ENCODE assay signal across 17 mouse cellular contexts in genomic region chr12:107964396-107965085, GRCm38 (mm10). TPM values are rescaled to one million over a fixed set of nuclear protein-coding genes. Genes with fewer than 3 reads are reported as not detected.
DNase-seq lines count a peak whose midpoint lies in the region; ATAC-seq lines count a peak whose summit lies in the region.
"Had no signal": no experiment of that assay in that cellular context is flagged by ENCODE, and none has a peak within 500 bp of the region (broad histone marks: within the 10 kb centered on the region; RNA-seq: fewer than 3 reads in every experiment).

No protein-coding gene starts in this region.

- no peaks in the 10 kb centered on the region for H3K9me3 ChIP-seq in midbrain, embryonic 10.5 days (replicated peaks)
- no peaks in the 10 kb centered on the region for H3K9me3 ChIP-seq in midbrain, embryonic 11.5 days (ENCODE audit: control insufficient read depth, low read length)
- H3K9me3 ChIP-seq in embryonic facial prominence, embryonic 14.5 days (ENCODE audit: control insufficient read depth, low read length) = no peaks in the 10 kb centered on the region
- H3K9me3 ChIP-seq in limb, embryonic 10.5 days (replicated peaks) = no peaks in the 10 kb centered on the region
- H3K9me3 ChIP-seq in midbrain, embryonic 13.5 days = no peaks in the 10 kb centered on the region
- H3K9me3 ChIP-seq: heart, embryonic 15.5 days; liver, embryonic 12.5 days; midbrain, embryonic 12.5 days; neural tube, embryonic 13.5 days had no signal

- no peak for ATAC-seq in midbrain, embryonic 11.5 days (ENCODE audit: low FRiP score)
- ATAC-seq in embryonic facial prominence, embryonic 14.5 days (ENCODE audit: low read depth) = no peak
- ATAC-seq in midbrain, embryonic 13.5 days = no peak
- ATAC-seq: liver, embryonic 12.5 days; lung, postnatal 0 days had no signal

- H3K27ac ChIP-seq in midbrain, embryonic 10.5 days (replicated peaks) = peak overlapping the region; percentile 33; the same call in 1 of the 2 replicates
- no peak overlapping the region for H3K27ac ChIP-seq in midbrain, embryonic 11.5 days (ENCODE audit: low read depth, low read length)
- H3K27ac ChIP-seq in embryonic facial prominence, embryonic 14.5 days (replicated peaks; ENCODE audit: low read depth, low read length) = peak overlapping the region; percentile 49; the same call in 1 of the 2 replicates
- peak overlapping the region; percentile 79 for H3K27ac ChIP-seq in limb, embryonic 10.5 days
- no peak overlapping the region for H3K27ac ChIP-seq in midbrain, embryonic 13.5 days
- H3K27ac ChIP-seq: kidney, postnatal 0 days; liver, embryonic 12.5 days had no signal

- DNase-seq in midbrain, embryonic 10.5 days (ENCODE audit: low spot score) = no peak
- DNase-seq in midbrain, embryonic 11.5 days (ENCODE audit: low spot score, missing footprints) = no peak
- DNase-seq in embryonic facial prominence, embryonic 14.5 days (ENCODE audit: low spot score) = no peak
- no peak for DNase-seq in limb, embryonic 10.5 days (ENCODE audit: low spot score)
- peak; percentile 67 to 85 for DNase-seq in thymus, postnatal 36 days
- no peak for DNase-seq in gastrocnemius, adult 8-10 months (ENCODE audit: low spot score in 2 of 2)
- DNase-seq in heart, postnatal 36 days = no peak
- DNase-seq: cerebellum, postnatal 36 days; gastrocnemius, postnatal 25 days; layer of hippocampus, postnatal 36 days had no signal

- no peak overlapping the region for H3K4me2 ChIP-seq in midbrain, embryonic 11.5 days
- no peak overlapping the region for H3K4me2 ChIP-seq in embryonic facial prominence, embryonic 14.5 days (ENCODE audit: low read depth, low read length)
- no peak overlapping the region for H3K4me2 ChIP-seq in midbrain, embryonic 13.5 days (replicated peaks)
- H3K4me2 ChIP-seq: heart, embryonic 15.5 days; liver, embryonic 12.5 days; midbrain, embryonic 12.5 days; neural tube, embryonic 13.5 days had no signal

- no peak overlapping the region for H3K9ac ChIP-seq in midbrain, embryonic 11.5 days (ENCODE audit: low read length)
- no peak overlapping the region for H3K9ac ChIP-seq in embryonic facial prominence, embryonic 14.5 days (ENCODE audit: low read depth, low read length)
- H3K9ac ChIP-seq in midbrain, embryonic 13.5 days (replicated peaks) = no peak overlapping the region
- H3K9ac ChIP-seq: heart, embryonic 15.5 days; liver, embryonic 12.5 days; midbrain, embryonic 12.5 days had no signal

- H3K27me3 ChIP-seq in midbrain, embryonic 10.5 days (ENCODE audit: low read depth, poor library complexity, severe bottlenecking) = peaks cover 7% of the 10 kb centered on the region; the same call in 1 of the 2 replicates
- no peaks in the 10 kb centered on the region for H3K27me3 ChIP-seq in midbrain, embryonic 11.5 days (ENCODE audit: control insufficient read depth, insufficient read depth, low read length)
- no peaks in the 10 kb centered on the region for H3K27me3 ChIP-seq in embryonic facial prominence, embryonic 14.5 days (replicated peaks; ENCODE audit: control insufficient read depth, insufficient read depth, low read length)
- H3K27me3 ChIP-seq in limb, embryonic 10.5 days (ENCODE audit: low read depth, poor library complexity, severe bottlenecking) = no peaks in the 10 kb centered on the region
- no peaks in the 10 kb centered on the region for H3K27me3 ChIP-seq in midbrain, embryonic 13.5 days
- H3K27me3 ChIP-seq: heart, embryonic 15.5 days; liver, embryonic 12.5 days; midbrain, embryonic 12.5 days; neural tube, embryonic 13.5 days had no signal

- WGBS in midbrain, embryonic 10.5 days = 80% methylated on average over 14 of the region's 14 CpGs
- 74% methylated on average over 14 of the region's 14 CpGs for WGBS in midbrain, embryonic 11.5 days
- WGBS in embryonic facial prominence, embryonic 14.5 days = 45% methylated on average over 14 of the region's 14 CpGs
- WGBS in limb, embryonic 10.5 days = 80% methylated on average over 14 of the region's 14 CpGs
- WGBS in midbrain, embryonic 13.5 days = 79% methylated on average over 14 of the region's 14 CpGs

- no peak overlapping the region for H3K4me3 ChIP-seq in midbrain, embryonic 10.5 days
- no peak overlapping the region for H3K4me3 ChIP-seq in midbrain, embryonic 11.5 days (ENCODE audit: low read depth, low read length)
- H3K4me3 ChIP-seq in embryonic facial prominence, embryonic 14.5 days (ENCODE audit: low read depth, low read length) = no peak overlapping the region
- H3K4me3 ChIP-seq in limb, embryonic 10.5 days = no peak overlapping the region
- H3K4me3 ChIP-seq in midbrain, embryonic 13.5 days (replicated peaks) = no peak overlapping the region
- H3K4me3 ChIP-seq: heart, embryonic 15.5 days; liver, embryonic 12.5 days; midbrain, embryonic 12.5 days; neural tube, embryonic 13.5 days had no signal

- peaks cover 64% of the 10 kb centered on the region for H3K4me1 ChIP-seq in midbrain, embryonic 10.5 days
- peaks cover 10% of the 10 kb centered on the region for H3K4me1 ChIP-seq in midbrain, embryonic 11.5 days (ENCODE audit: control insufficient read depth, insufficient read depth, low read length)
- peaks cover 73% of the 10 kb centered on the region for H3K4me1 ChIP-seq in embryonic facial prominence, embryonic 14.5 days (ENCODE audit: control insufficient read depth, insufficient read depth, low read length)
- H3K4me1 ChIP-seq in limb, embryonic 10.5 days = peaks cover 95% of the 10 kb centered on the region
- peaks cover 92% of the 10 kb centered on the region for H3K4me1 ChIP-seq in midbrain, embryonic 13.5 days (replicated peaks)
- H3K4me1 ChIP-seq: liver, embryonic 12.5 days had no signal

- H3K36me3 ChIP-seq in midbrain, embryonic 10.5 days = peaks cover under 1% of the 10 kb centered on the region; the same call in 1 of the 2 replicates
- H3K36me3 ChIP-seq in midbrain, embryonic 11.5 days (ENCODE audit: control insufficient read depth, insufficient read depth, low read length) = no peaks in the 10 kb centered on the region
- H3K36me3 ChIP-seq in embryonic facial prominence, embryonic 14.5 days (ENCODE audit: control insufficient read depth, insufficient read depth, low read length) = no peaks in the 10 kb centered on the region
- 0 out of 2 replicates have a peak, but pooled peaks cover 8% of the 10 kb centered on the region for H3K36me3 ChIP-seq in limb, embryonic 10.5 days
- H3K36me3 ChIP-seq in midbrain, embryonic 13.5 days = no peaks in the 10 kb centered on the region
- H3K36me3 ChIP-seq: heart, embryonic 15.5 days; liver, embryonic 12.5 days; midbrain, embryonic 12.5 days; neural tube, embryonic 13.5 days had no signal

- intact Hi-C loops in heart, postnatal 36 days (cut with DNase I) = no loop called here

RNA-seq across cellular contexts. Expression of gene Bcl11b, which starts 38.9 kb away (rescaled TPM):
- 2.5 and 3.9 TPM in 2 replicates for polyA plus RNA-seq in midbrain, embryonic 10.5 days (2016; fragmentation: Nextera tagmentation; extraction: Ambion mirVana)
- polyA plus RNA-seq in midbrain, embryonic 11.5 days (2014; fragmentation: Nextera tagmentation; extraction: Ambion mirVana) = 4.5 and 6.3 TPM in 2 replicates
- 16.5 and 20.7 TPM in 2 replicates for polyA plus RNA-seq in embryonic facial prominence, embryonic 14.5 days (2014; fragmentation: Nextera tagmentation; extraction: Ambion mirVana)
- 5.4 and 7.8 TPM in 2 replicates for polyA plus RNA-seq in limb, embryonic 10.5 days (2016; fragmentation: Nextera tagmentation; extraction: Ambion mirVana)
- total RNA-seq in gastrocnemius, adult 8-10 months (2022) = under 1 TPM in 1 of 4 experiments, not detected in 3; 0.02 TPM
- polyA plus RNA-seq in midbrain, embryonic 13.5 days (2015; fragmentation: Nextera tagmentation; extraction: Ambion mirVana) = 19.2 and 27.0 TPM in 2 replicates
- total RNA-seq in heart, postnatal 36 days (2021) = under 1 TPM; 0.76 to 0.86 TPM

Comparison
In these comparisons a context has a peak if more than half of its experiments do, and no peak if none do; other contexts are left out.
1. H3K27ac ChIP-seq: peak in midbrain, embryonic 10.5 days (single experiment), embryonic facial prominence, embryonic 14.5 days (single experiment) and limb, embryonic 10.5 days (single experiment); none in midbrain, embryonic 11.5 days (single experiment) and midbrain, embryonic 13.5 days (single experiment).
2. DNase-seq: peak in thymus, postnatal 36 days (2 of 2); none in midbrain, embryonic 10.5 days (single experiment), midbrain, embryonic 11.5 days (single experiment), embryonic facial prominence, embryonic 14.5 days (single experiment), limb, embryonic 10.5 days (single experiment), gastrocnemius, adult 8-10 months (0 of 2) and heart, postnatal 36 days (0 of 2).